Mouse (Mus musculus) lung, adult 2 months (tissue): ENCODE data around the gene Tmem242.

Experiments
- CTCF ChIP-seq: fragments of 200-500 bp; IDR thresholded peaks from 2 replicates; pipeline ENCODE4 v1.5.1; 2011; ENCODE audit warnings: mild to moderate bottlenecking, low read length, control low read depth; ENCODE audit not compliant: insufficient read depth
- POLR2A ChIP-seq: fragments of 200-500 bp; IDR thresholded peaks from 2 replicates; pipeline ENCODE4 v1.6.1; 2011; ENCODE audit warnings: low read depth, mild to moderate bottlenecking, control low read depth, low read length, borderline replicate concordance; ENCODE audit errors: extremely low read depth

DNA sequence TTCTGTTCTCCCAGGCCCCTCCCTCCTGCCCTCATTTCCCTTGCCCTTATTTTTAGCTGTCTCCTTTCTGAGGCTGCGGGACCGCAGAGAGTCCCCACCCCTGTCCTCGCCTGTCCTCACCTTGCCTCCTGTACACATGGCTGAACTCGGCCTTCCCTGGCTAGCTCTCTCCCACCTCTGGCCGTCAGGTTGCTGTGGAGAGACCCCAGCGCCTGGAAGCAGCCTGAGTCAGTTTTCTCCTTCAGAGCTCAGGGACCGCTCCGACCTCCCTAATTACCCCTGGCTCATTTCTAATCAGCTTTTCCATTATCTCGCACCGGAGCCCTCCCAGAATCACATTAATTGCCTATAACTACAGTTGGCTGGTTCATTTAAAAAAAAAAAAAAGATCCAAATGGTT, 49.4 kb downstream of the Tmem242 start:
- TF ChIP-seq POLR2A (no peak), CTCF (no peak)
